Mouse (Mus musculus) heart, postnatal 0 days (tissue): ENCODE results near the gene Enpp1.

Experiments
- CTCF ChIP-seq: IDR thresholded peaks from 2 replicates; pipeline ENCODE4 v1.5.1; 2016; ENCODE audit warnings: antibody characterized with exemption, control low read depth, low read depth
- EP300 ChIP-seq: IDR thresholded peaks from 2 replicates; pipeline ENCODE4 v1.6.1; 2016; ENCODE audit warnings: antibody characterized with exemption, low read depth

DNA sequence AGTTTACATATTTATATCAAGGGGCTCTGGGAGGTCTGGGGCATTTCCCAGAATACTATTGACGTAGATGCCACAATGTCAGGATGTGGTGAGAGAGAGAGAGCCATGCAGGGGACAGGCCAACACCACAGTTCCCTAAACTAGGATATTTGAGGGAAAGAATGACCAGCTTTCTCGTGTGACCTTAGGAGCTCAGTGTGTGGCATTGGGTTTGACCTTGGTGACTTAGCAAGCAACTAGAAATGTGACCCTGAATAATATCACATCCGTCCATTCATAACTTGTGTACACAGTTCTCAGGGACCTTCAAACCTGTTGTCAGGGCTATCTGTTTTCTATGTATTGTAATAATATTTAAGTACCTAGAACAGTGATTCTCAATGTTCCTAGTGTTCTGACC, 102.8 kb downstream of the Enpp1 start:
- TF ChIP-seq CTCF (no peak), EP300 (no peak)
